Mouse (Mus musculus) G1E (cell line): ENCODE results near the gene Mga. TPM values are rescaled to one million over a fixed set of nuclear protein-coding genes. Genes with fewer than 3 reads are reported as not detected.

Source experiments
- ATAC-seq: 2 replicates; pipeline ENCODE4 v1.8.0; 2016; ENCODE audit warnings: mild to moderate bottlenecking; ENCODE audit not compliant: insufficient number of reproducible peaks, poor library complexity, low FRiP score, severe bottlenecking; ENCODE audit errors: extremely low read depth
- DNase-seq: peaks from one replicate; pipeline ENCODE4 v3.0.0; 2012; ENCODE audit warnings: low spot score
- H3K27me3 ChIP-seq: 2 replicates; pipeline ENCODE4 v1.6.1; 2012; ENCODE audit warnings: mild to moderate bottlenecking, low read length, inconsistent platforms; ENCODE audit not compliant: insufficient read depth
- H3K36me3 ChIP-seq: replicated peaks from 2 replicates; pipeline ENCODE3; 2012; ENCODE audit warnings: mild to moderate bottlenecking, inconsistent platforms
- H3K4me1 ChIP-seq: 2 replicates; pipeline ENCODE4 v1.6.1; 2012; ENCODE audit warnings: low read depth, low read length, inconsistent platforms, mixed read lengths; ENCODE audit not compliant: insufficient read depth
- H3K4me3 ChIP-seq: 2 replicates; pipeline ENCODE4 v1.5.1; 2012; ENCODE audit warnings: low read depth, mild to moderate bottlenecking, inconsistent platforms, low read length, moderate library complexity, mixed read lengths
- H3K9me3 ChIP-seq: replicated peaks from 2 replicates; pipeline ENCODE4 v1.6.1; 2012; ENCODE audit warnings: inconsistent platforms
- CTCF ChIP-seq: IDR thresholded peaks from 2 replicates; pipeline ENCODE4 v1.5.1; 2012; ENCODE audit warnings: low read depth, low read length, inconsistent platforms, mixed read lengths
- GATA1 ChIP-seq: IDR thresholded peaks from 2 replicates; pipeline ENCODE4 v1.6.1; 2012; ENCODE audit warnings: borderline replicate concordance, low read length, inconsistent platforms, mixed read lengths
- GATA2 ChIP-seq: IDR thresholded peaks from 2 replicates; pipeline ENCODE4 v1.6.1; 2012; ENCODE audit warnings: low read depth, low read length, inconsistent platforms, borderline replicate concordance
- POLR2AphosphoS5 ChIP-seq: IDR thresholded peaks from 2 replicates; pipeline ENCODE4 v1.6.1; 2012; ENCODE audit warnings: low read depth, low read length, inconsistent platforms; ENCODE audit not compliant: insufficient replicate concordance
- TAL1 ChIP-seq: conservative IDR thresholded peaks from 2 replicates; pipeline ENCODE4 v1.6.1; 2012; ENCODE audit warnings: low read depth, low read length, inconsistent platforms, mixed read lengths
- polyA plus RNA-seq: library from polyadenylated mRNA; stranded (reverse); fragments of >175 nt; gene quantifications from 2 replicates; pipeline ENCODE4 v1.2.3, GENCODE M21; 2012
- total RNA-seq, 2 experiments: library from RNA; stranded (forward) in 1 of 2; stranded (reverse) in 1 of 2; fragments of 200-1000 nt in 1 of 2; fragments of >200 nt in 1 of 2; fragmentation: Nextera tagmentation in 1 of 2; gene quantifications; 2 replicates each; pipeline ENCODE4 v1.2.3; 2014 to 2017

Gene Mga
- total and polyA plus RNA-seq, 3 experiments: 4.1 to 186 (median 80.7) TPM

- H3K27me3 ChIP-seq: peaks cover 13% of the 10 kb centered on the region
- H3K4me1 ChIP-seq: no peaks in the 10 kb centered on the region
- ATAC-seq (no peak), DNase-seq (no peak)
- TF ChIP-seq GATA1 (no peak), TAL1 (no peak), CTCF (no peak), GATA2 (no peak), POLR2AphosphoS5 (no peak)
- H3K9me3 ChIP-seq: peaks cover 11% of the 10 kb centered on the region
- 0 out of 2 replicates have a peak overlapping the region, but pooled peaks have one; percentile 3 for H3K4me3 ChIP-seq
- no peaks in the 10 kb centered on the region for H3K36me3 ChIP-seq
These were observed 23.9 kb upstream of the Mga start for GRCm38 (mm10) chr2:119873105-119873464.

- TF ChIP-seq POLR2AphosphoS5: no peak
- TF ChIP-seq GATA1: no peak
- no peak for TF ChIP-seq TAL1
- TF ChIP-seq CTCF: no peak
- TF ChIP-seq GATA2: no peak
- no peak overlapping the region for H3K4me3 ChIP-seq
- peaks cover 11% of the 10 kb centered on the region; the same call in 1 of the 2 replicates for H3K27me3 ChIP-seq
- H3K36me3 ChIP-seq: no peaks in the 10 kb centered on the region
- H3K9me3 ChIP-seq: peaks cover 11% of the 10 kb centered on the region
- no peak for ATAC-seq
- no peak for DNase-seq
- no peaks in the 10 kb centered on the region for H3K4me1 ChIP-seq
These were observed 21.0 kb upstream of the Mga start for GRCm38 (mm10) chr2:119875981-119876380.

GRCm38 (mm10) chr2:119887201-119887600 lies 9.8 kb upstream of the Mga start:
- no peak for TF ChIP-seq TAL1
- TF ChIP-seq POLR2AphosphoS5: no peak
- TF ChIP-seq CTCF: no peak
- TF ChIP-seq GATA1: no peak
- TF ChIP-seq GATA2: no peak
- Histone ChIP-seq H3K4me3 (no peak overlapping the region), H3K9me3 (no peaks in the 10 kb centered on the region), H3K4me1 (no peaks in the 10 kb centered on the region), H3K27me3 (peaks cover 3% of the 10 kb centered on the region; the same call in 1 of the 2 replicates), H3K36me3 (no peaks in the 10 kb centered on the region)
- no peak for ATAC-seq
- no peak for DNase-seq

GRCm38 (mm10) chr2:119896553-119897089 lies 407 bp upstream of the Mga start:
- H3K27me3 ChIP-seq: no peaks in the 10 kb centered on the region
- peaks cover 8% of the 10 kb centered on the region for H3K36me3 ChIP-seq
- ATAC-seq (0 out of 2 replicates have a peak, but pooled peaks have one; percentile 4), DNase-seq (no peak)
- H3K9me3 ChIP-seq: no peaks in the 10 kb centered on the region
- peak overlapping the region; percentile 74 for H3K4me3 ChIP-seq
- peaks cover 24% of the 10 kb centered on the region for H3K4me1 ChIP-seq
- TF ChIP-seq POLR2AphosphoS5 (no peak), CTCF (no peak), TAL1 (no peak), GATA1 (no peak), GATA2 (no peak)

- peak; percentile 84 for DNase-seq
- TF ChIP-seq GATA1: no peak
- TF ChIP-seq TAL1: no peak
- TF ChIP-seq GATA2: no peak
- no peak for TF ChIP-seq POLR2AphosphoS5
- TF ChIP-seq CTCF: no peak
- no peaks in the 10 kb centered on the region for H3K9me3 ChIP-seq
- peaks cover 26% of the 10 kb centered on the region for H3K4me1 ChIP-seq
- H3K36me3 ChIP-seq: peaks cover 21% of the 10 kb centered on the region
- no peaks in the 10 kb centered on the region for H3K27me3 ChIP-seq
- ATAC-seq: peak; percentile 76
- peak overlapping the region; percentile 74 for H3K4me3 ChIP-seq
These were observed 1.1 kb downstream of the Mga start for GRCm38 (mm10) chr2:119898141-119898594.

- DNase-seq: no peak
These were observed 19.0 kb downstream of the Mga start for GRCm38 (mm10) chr2:119916007-119916406.

More at GRCm38 (mm10) chr2:119916007-119916406, 19.0 kb downstream of the Mga start:
- H3K27me3 ChIP-seq: no peaks in the 10 kb centered on the region
- TF ChIP-seq GATA1: no peak
- TF ChIP-seq TAL1: no peak
- no peak for TF ChIP-seq POLR2AphosphoS5
- TF ChIP-seq CTCF: no peak
- no peak for TF ChIP-seq GATA2
- H3K4me1 ChIP-seq: peaks cover 2% of the 10 kb centered on the region; the same call in 1 of the 2 replicates
- no peaks in the 10 kb centered on the region for H3K9me3 ChIP-seq
- peaks cover 47% of the 10 kb centered on the region for H3K36me3 ChIP-seq
- ATAC-seq: no peak
- H3K4me3 ChIP-seq: no peak overlapping the region
